Comparison of ENCODE assay signal across 22 mouse cellular contexts in genomic region chr3:87643453-87643852, GRCm38 (mm10). TPM values are rescaled to one million over a fixed set of nuclear protein-coding genes. Genes with fewer than 3 reads are reported as not detected.
A peak's percentile ranks its signal among the peaks of the same experiment; 100 is the strongest.
DNase-seq lines count a peak whose midpoint lies in the region; ATAC-seq and TF ChIP-seq lines count a peak whose summit lies in the region.
"Had no signal": no experiment of that assay in that cellular context is flagged by ENCODE, and none has a peak within 500 bp of the region (broad histone marks: within the 10 kb centered on the region; RNA-seq: fewer than 3 reads in every experiment).

No protein-coding gene starts in this region.

- ATAC-seq in forebrain, embryonic 15.5 days (replicated peaks) = no peak
- ATAC-seq in forebrain, embryonic 11.5 days (replicated peaks; ENCODE audit: low FRiP score) = no peak
- 0 out of 2 replicates have a peak, but pooled peaks have one; percentile 60 for ATAC-seq in midbrain, embryonic 16.5 days
- ATAC-seq in midbrain, postnatal 0 days (ENCODE audit: low FRiP score) = no peak
- ATAC-seq in forebrain, embryonic 16.5 days = peak; percentile 58; the same call in 1 of the 2 replicates
- ATAC-seq: activated CD4-positive, CD25-positive, alpha-beta regulatory T cell, adult 4 months; intestine, postnatal 0 days had no signal

- no peak for DNase-seq in forebrain, embryonic 11.5 days (ENCODE audit: low spot score)
- no peak for DNase-seq in midbrain, postnatal 0 days (ENCODE audit: low spot score)
- no peak for DNase-seq in left cerebral cortex, adult 9 months (ENCODE audit: low spot score in 2 of 2)
- DNase-seq: adrenal gland, adult 8-10 months; adrenal gland, postnatal 25 days; cerebellum, adult 11-12 months; cerebellum, adult 8-10 months; cerebellum, postnatal 14 days; gastrocnemius, postnatal 25 days; heart, adult 18-20 months; heart, postnatal 10 days; heart, postnatal 36 days; kidney, adult 2 months had no signal

- no peak overlapping the region for H3K9ac ChIP-seq in forebrain, embryonic 15.5 days (replicated peaks)
- no peak overlapping the region for H3K9ac ChIP-seq in forebrain, embryonic 11.5 days (ENCODE audit: low read length)
- no peak overlapping the region for H3K9ac ChIP-seq in midbrain, embryonic 16.5 days (ENCODE audit: low read depth, low read length)
- H3K9ac ChIP-seq in midbrain, postnatal 0 days (replicated peaks; ENCODE audit: low read length, poor library complexity, severe bottlenecking) = no peak overlapping the region
- H3K9ac ChIP-seq in forebrain, embryonic 16.5 days (replicated peaks; ENCODE audit: low read depth, low read length) = no peak overlapping the region
- H3K9ac ChIP-seq: heart, embryonic 12.5 days; heart, embryonic 15.5 days; hindbrain, embryonic 15.5 days had no signal

- H3K36me3 ChIP-seq in forebrain, embryonic 15.5 days = 0 out of 2 replicates have a peak, but pooled peaks cover 4% of the 10 kb centered on the region
- no peaks in the 10 kb centered on the region for H3K36me3 ChIP-seq in forebrain, embryonic 11.5 days (ENCODE audit: control insufficient read depth, insufficient read depth, low read length)
- no peaks in the 10 kb centered on the region for H3K36me3 ChIP-seq in midbrain, embryonic 16.5 days (ENCODE audit: control insufficient read depth, insufficient read depth, low read length)
- H3K36me3 ChIP-seq in midbrain, postnatal 0 days (ENCODE audit: insufficient read depth, low read length) = no peaks in the 10 kb centered on the region
- H3K36me3 ChIP-seq in forebrain, embryonic 16.5 days (ENCODE audit: control insufficient read depth, insufficient read depth) = no peaks in the 10 kb centered on the region
- H3K36me3 ChIP-seq: heart, embryonic 15.5 days; hindbrain, embryonic 15.5 days had no signal

- peaks cover 11% of the 10 kb centered on the region for H3K4me1 ChIP-seq in forebrain, embryonic 15.5 days
- H3K4me1 ChIP-seq in forebrain, embryonic 11.5 days (replicated peaks; ENCODE audit: control insufficient read depth, insufficient read depth, low read length) = no peaks in the 10 kb centered on the region
- H3K4me1 ChIP-seq in midbrain, embryonic 16.5 days (ENCODE audit: control insufficient read depth, insufficient read depth, low read length) = peaks cover 13% of the 10 kb centered on the region
- no peaks in the 10 kb centered on the region for H3K4me1 ChIP-seq in midbrain, postnatal 0 days (ENCODE audit: insufficient read depth, low read length)
- H3K4me1 ChIP-seq in forebrain, embryonic 16.5 days (replicated peaks; ENCODE audit: control insufficient read depth, insufficient read depth, low read length) = peaks cover 8% of the 10 kb centered on the region
- H3K4me1 ChIP-seq: heart, embryonic 15.5 days; hindbrain, embryonic 10.5 days had no signal

- H3K9me3 ChIP-seq in forebrain, embryonic 15.5 days = no peaks in the 10 kb centered on the region
- H3K9me3 ChIP-seq in forebrain, embryonic 11.5 days (ENCODE audit: control insufficient read depth, low read length) = no peaks in the 10 kb centered on the region
- H3K9me3 ChIP-seq in midbrain, embryonic 16.5 days (replicated peaks; ENCODE audit: control insufficient read depth, low read length, poor library complexity, severe bottlenecking) = no peaks in the 10 kb centered on the region
- no peaks in the 10 kb centered on the region for H3K9me3 ChIP-seq in midbrain, postnatal 0 days (ENCODE audit: low read length)
- H3K9me3 ChIP-seq in forebrain, embryonic 16.5 days (ENCODE audit: control insufficient read depth, low read length) = no peaks in the 10 kb centered on the region
- H3K9me3 ChIP-seq: heart, embryonic 12.5 days; heart, embryonic 15.5 days; hindbrain, embryonic 10.5 days; hindbrain, embryonic 15.5 days had no signal

- 70% methylated on average over 1 of the region's 1 CpGs for WGBS in forebrain, embryonic 15.5 days
- 74% methylated on average over 1 of the region's 1 CpGs for WGBS in forebrain, embryonic 11.5 days
- 63% methylated on average over 1 of the region's 1 CpGs for WGBS in midbrain, embryonic 16.5 days
- 73% methylated on average over 1 of the region's 1 CpGs for WGBS in midbrain, postnatal 0 days
- 66% methylated on average over 1 of the region's 1 CpGs for WGBS in forebrain, embryonic 16.5 days

- no peak overlapping the region for H3K4me2 ChIP-seq in forebrain, embryonic 15.5 days (replicated peaks)
- H3K4me2 ChIP-seq in forebrain, embryonic 11.5 days (ENCODE audit: low read depth, low read length, severe bottlenecking) = no peak overlapping the region
- no peak overlapping the region for H3K4me2 ChIP-seq in midbrain, embryonic 16.5 days (ENCODE audit: low read length)
- no peak overlapping the region for H3K4me2 ChIP-seq in midbrain, postnatal 0 days (ENCODE audit: low read depth, low read length, poor library complexity, severe bottlenecking)
- H3K4me2 ChIP-seq in forebrain, embryonic 16.5 days (ENCODE audit: low read length) = no peak overlapping the region
- H3K4me2 ChIP-seq: heart, embryonic 12.5 days; heart, embryonic 15.5 days; hindbrain, embryonic 15.5 days had no signal

- TF ChIP-seq CTCF in midbrain, postnatal 0 days (IDR thresholded peaks at IDR 0.05) = no peak

- H3K27me3 ChIP-seq in forebrain, embryonic 15.5 days = no peaks in the 10 kb centered on the region
- no peaks in the 10 kb centered on the region for H3K27me3 ChIP-seq in forebrain, embryonic 11.5 days (ENCODE audit: control insufficient read depth, insufficient read depth, low read length)
- no peaks in the 10 kb centered on the region for H3K27me3 ChIP-seq in midbrain, embryonic 16.5 days (ENCODE audit: control insufficient read depth, insufficient read depth, low read depth, low read length)
- no peaks in the 10 kb centered on the region for H3K27me3 ChIP-seq in midbrain, postnatal 0 days (ENCODE audit: insufficient read depth, low read length)
- H3K27me3 ChIP-seq in forebrain, embryonic 16.5 days (replicated peaks; ENCODE audit: control insufficient read depth, insufficient read depth, low read length) = no peaks in the 10 kb centered on the region
- H3K27me3 ChIP-seq: heart, embryonic 12.5 days; heart, embryonic 15.5 days; hindbrain, embryonic 15.5 days had no signal

- peak overlapping the region; percentile 31 for H3K27ac ChIP-seq in forebrain, embryonic 15.5 days (replicated peaks)
- H3K27ac ChIP-seq in forebrain, embryonic 11.5 days (ENCODE audit: low read depth, low read length) = no peak overlapping the region
- H3K27ac ChIP-seq in midbrain, embryonic 16.5 days (ENCODE audit: low read length) = peak overlapping the region; percentile 50; the same call in 1 of the 2 replicates
- H3K27ac ChIP-seq in midbrain, postnatal 0 days (ENCODE audit: low read depth, low read length) = no peak overlapping the region
- no peak overlapping the region; the same call in 1 of the 2 replicates for H3K27ac ChIP-seq in forebrain, embryonic 16.5 days (ENCODE audit: low read length)
- H3K27ac ChIP-seq: heart, embryonic 15.5 days; hindbrain, embryonic 10.5 days; hindbrain, embryonic 15.5 days had no signal

- H3K4me3 ChIP-seq in forebrain, embryonic 15.5 days = no peak overlapping the region
- no peak overlapping the region for H3K4me3 ChIP-seq in forebrain, embryonic 11.5 days (ENCODE audit: low read depth, low read length)
- H3K4me3 ChIP-seq in midbrain, embryonic 16.5 days (ENCODE audit: low read depth, low read length) = no peak overlapping the region
- no peak overlapping the region for H3K4me3 ChIP-seq in midbrain, postnatal 0 days (ENCODE audit: low read depth, low read length)
- no peak overlapping the region for H3K4me3 ChIP-seq in forebrain, embryonic 16.5 days (replicated peaks; ENCODE audit: low read length)
- H3K4me3 ChIP-seq: heart, embryonic 12.5 days; heart, embryonic 15.5 days; hindbrain, embryonic 10.5 days; hindbrain, embryonic 15.5 days had no signal

RNA-seq across cellular contexts. Expression of gene Arhgef11, which starts 26.1 kb away (rescaled TPM):
- 22.7 and 23.6 TPM in 2 replicates for polyA plus RNA-seq in forebrain, embryonic 15.5 days (2015; fragmentation: Nextera tagmentation; extraction: Ambion mirVana)
- 17.3 and 20.1 TPM in 2 replicates for polyA plus RNA-seq in forebrain, embryonic 11.5 days (2014; fragmentation: Nextera tagmentation; extraction: Ambion mirVana)
- 26.2 and 26.5 TPM in 2 replicates for polyA plus RNA-seq in midbrain, embryonic 16.5 days (2015; fragmentation: Nextera tagmentation; extraction: Ambion mirVana)
- 60.1 and 67.5 TPM in 2 replicates for total RNA-seq in midbrain, postnatal 0 days (2014; rRNA removed)
- 15.0 and 16.4 TPM in 2 replicates for polyA plus RNA-seq in midbrain, postnatal 0 days (2015; fragmentation: Nextera tagmentation; extraction: Ambion mirVana)
- polyA plus RNA-seq in forebrain, embryonic 16.5 days (2015; fragmentation: Nextera tagmentation; extraction: Ambion mirVana) = 23.0 and 27.4 TPM in 2 replicates

Comparison
In these comparisons a context has a peak if more than half of its experiments do, and no peak if none do; other contexts are left out.
1. ATAC-seq: peak in midbrain, embryonic 16.5 days (single experiment) and forebrain, embryonic 16.5 days (single experiment); none in forebrain, embryonic 15.5 days (single experiment), forebrain, embryonic 11.5 days (single experiment) and midbrain, postnatal 0 days (single experiment).
2. H3K27ac ChIP-seq: peak in forebrain, embryonic 15.5 days (single experiment) and midbrain, embryonic 16.5 days (single experiment); none in forebrain, embryonic 11.5 days (single experiment), midbrain, postnatal 0 days (single experiment) and forebrain, embryonic 16.5 days (single experiment).